In genomic region chr13:44772816-44773215, GRCm38 (mm10) we compare ENCODE assay signal across 22 mouse cellular contexts.
"Had no signal": no experiment of that assay in that cellular context is flagged by ENCODE, and none has a peak within 500 bp of the region (broad histone marks: within the 10 kb centered on the region; RNA-seq: fewer than 3 reads in every experiment).

No protein-coding gene starts in this region.

- H3K27ac ChIP-seq: gastrocnemius, adult 2 months; heart, adult 2 months; hindbrain, embryonic 10.5 days; hindbrain, embryonic 12.5 days; hindbrain, embryonic 14.5 days; intestine, embryonic 15.5 days; limb, embryonic 12.5 days had no signal

- H3K9me3 ChIP-seq: heart, embryonic 12.5 days; hindbrain, embryonic 10.5 days; hindbrain, embryonic 12.5 days; intestine, embryonic 15.5 days; limb, embryonic 12.5 days had no signal

- DNase-seq: gastrocnemius, adult 2 months; gastrocnemius, postnatal 10 days; gastrocnemius, postnatal 25 days; heart, adult 2 months; heart, postnatal 10 days; heart, postnatal 4 days; kidney, adult 18-20 months; kidney, adult 8-10 months; kidney, postnatal 10 days; layer of hippocampus, adult 9-11 months; layer of hippocampus, postnatal 36 days; left cerebral cortex, postnatal 4 days; liver had no signal

- ATAC-seq: hindbrain, embryonic 16.5 days; inflammation-experienced regulatory T-cells, adult 6 months; intestine, embryonic 15.5 days; intestine, postnatal 0 days had no signal

- H3K36me3 ChIP-seq: heart, embryonic 12.5 days; hindbrain, embryonic 12.5 days; intestine, embryonic 15.5 days had no signal

- H3K4me1 ChIP-seq: hindbrain, embryonic 12.5 days had no signal

- H3K27me3 ChIP-seq: heart, embryonic 12.5 days; hindbrain, embryonic 12.5 days; intestine, embryonic 15.5 days; limb, embryonic 12.5 days had no signal

- H3K4me3 ChIP-seq: gastrocnemius, adult 2 months; heart, adult 2 months; heart, embryonic 12.5 days; hindbrain, embryonic 10.5 days; hindbrain, embryonic 12.5 days; intestine, embryonic 15.5 days; limb, embryonic 12.5 days had no signal
